Mouse (Mus musculus) heart, embryonic 12.5 days (tissue): ENCODE measurements around the gene Dph6. TPM values are rescaled to one million over a fixed set of nuclear protein-coding genes. Genes with fewer than 3 reads are reported as not detected.

Experiments
- ATAC-seq: fragments of 200-750 bp; cut with Nextera tagmentation; 2 replicates; pipeline ENCODE4 v1.8.0; 2017; ENCODE audit warnings: moderate TSS enrichment, moderate library complexity; ENCODE audit not compliant: insufficient number of reproducible peaks, low FRiP score
- H3K27ac ChIP-seq: fragments of 300-500 bp; sonication (generic); 2 replicates; pipeline ENCODE4 v1.5.1; 2016; ENCODE audit warnings: mild to moderate bottlenecking, moderate library complexity; ENCODE audit not compliant: poor library complexity, severe bottlenecking
- H3K27me3 ChIP-seq: fragments of 300-500 bp; sonication (generic); replicated peaks from 2 replicates; pipeline ENCODE4 v1.6.1; 2016; ENCODE audit warnings: mild to moderate bottlenecking, moderate library complexity
- H3K36me3 ChIP-seq: fragments of 300-500 bp; sonication (generic); 2 replicates; pipeline ENCODE4 v1.6.1; 2016; ENCODE audit warnings: mild to moderate bottlenecking, moderate library complexity
- H3K4me1 ChIP-seq: fragments of 300-500 bp; sonication (generic); replicated peaks from 2 replicates; pipeline ENCODE4 v1.6.1; 2016; ENCODE audit warnings: mild to moderate bottlenecking
- H3K4me2 ChIP-seq: fragments of 300-500 bp; sonication (generic); 2 replicates; pipeline ENCODE4 v1.6.1; 2016; ENCODE audit warnings: mild to moderate bottlenecking, moderate library complexity
- H3K4me3 ChIP-seq: fragments of 300-500 bp; sonication (generic); 2 replicates; pipeline ENCODE4 v1.5.1; 2016; ENCODE audit warnings: mild to moderate bottlenecking
- H3K9ac ChIP-seq: fragments of 300-500 bp; sonication (generic); 2 replicates; pipeline ENCODE4 v1.6.1; 2016; ENCODE audit warnings: mild to moderate bottlenecking, moderate library complexity
- H3K9me3 ChIP-seq: fragments of 300-500 bp; sonication (generic); replicated peaks from 2 replicates; pipeline ENCODE4 v1.6.1; 2016; ENCODE audit warnings: mild to moderate bottlenecking, moderate library complexity
- WGBS: fragments of 180-500 bp; shearing (Covaris S2); methylation state at CpG from one replicate; pipeline ENCODE4 v1.1.7; 2016; 5-methylcytosine and 5-hydroxymethylcytosine counted together
- polyA plus RNA-seq: library from polyadenylated mRNA; unstranded; fragments of >200 nt; fragmentation: Nextera tagmentation; extraction: Ambion mirVana; gene quantifications from 2 replicates; pipeline ENCODE4 v1.2.1, GENCODE M21; 2016

The Dph6 gene
- 17.8 and 19.2 TPM in 2 replicates for polyA plus RNA-seq

GRCm38 (mm10) chr2:114654365-114655239, at the start of gene Dph6:
Gene Dph6, minus strand, starts transcription at chr2:114654964.
- Histone ChIP-seq H3K4me2 (peak within 1 kb of the TSS; percentile 75), H3K36me3 (peaks cover 4% of the 10 kb centered on the region; the same call in 1 of the 2 replicates), H3K9ac (peak within 1 kb of the TSS; percentile 81), H3K4me3 (peak within 1 kb of the TSS; percentile 80), H3K9me3 (no peaks in the 10 kb centered on the region), H3K27me3 (no peaks in the 10 kb centered on the region), H3K4me1 (0 out of 2 replicates have a peak, but pooled peaks cover 4% of the 10 kb centered on the region), H3K27ac (peak within 1 kb of the TSS; percentile 91)
- ATAC-seq, result peak; percentile 95
- WGBS, result under 1% methylated on average over 45 of the region's 45 CpGs

GRCm38 (mm10) chr2:114700966-114701685, 46.4 kb upstream of the Dph6 start:
- no peak for ATAC-seq
- WGBS, result 64% methylated on average over 2 of the region's 2 CpGs
- Histone ChIP-seq H3K9me3 (no peaks in the 10 kb centered on the region), H3K9ac (no peak overlapping the region), H3K4me1 (no peaks in the 10 kb centered on the region), H3K36me3 (no peaks in the 10 kb centered on the region), H3K4me3 (no peak overlapping the region), H3K27me3 (no peaks in the 10 kb centered on the region), H3K4me2 (no peak overlapping the region), H3K27ac (no peak overlapping the region)

GRCm38 (mm10) chr2:114691607-114692006, 36.8 kb upstream of the Dph6 start:
- no peaks in the 10 kb centered on the region for H3K27me3 ChIP-seq
- no peak overlapping the region for H3K4me2 ChIP-seq
- H3K27ac ChIP-seq, result no peak overlapping the region
- no peak overlapping the region for H3K9ac ChIP-seq
- 50% methylated on average over 2 of the region's 2 CpGs for WGBS
- no peaks in the 10 kb centered on the region for H3K4me1 ChIP-seq
- ATAC-seq, result no peak
- no peaks in the 10 kb centered on the region for H3K9me3 ChIP-seq
- no peaks in the 10 kb centered on the region for H3K36me3 ChIP-seq
- no peak overlapping the region for H3K4me3 ChIP-seq

GRCm38 (mm10) chr2:114687483-114687882, 32.7 kb upstream of the Dph6 start:
- no peak overlapping the region for H3K27ac ChIP-seq
- H3K4me2 ChIP-seq, result no peak overlapping the region
- H3K27me3 ChIP-seq, result no peaks in the 10 kb centered on the region
- no peaks in the 10 kb centered on the region for H3K4me1 ChIP-seq
- H3K9me3 ChIP-seq, result no peaks in the 10 kb centered on the region
- H3K36me3 ChIP-seq, result no peaks in the 10 kb centered on the region
- 72% methylated on average over 1 of the region's 1 CpGs for WGBS
- ATAC-seq, result no peak
- H3K4me3 ChIP-seq, result no peak overlapping the region
- H3K9ac ChIP-seq, result no peak overlapping the region

- no peaks in the 10 kb centered on the region for H3K27me3 ChIP-seq
- no peaks in the 10 kb centered on the region for H3K9me3 ChIP-seq
- 85% methylated on average over 4 of the region's 4 CpGs for WGBS
- H3K9ac ChIP-seq, result no peak overlapping the region
- ATAC-seq, result no peak
- no peak overlapping the region for H3K4me2 ChIP-seq
- no peak overlapping the region for H3K27ac ChIP-seq
- H3K4me3 ChIP-seq, result no peak overlapping the region
- no peaks in the 10 kb centered on the region for H3K4me1 ChIP-seq
- H3K36me3 ChIP-seq, result no peaks in the 10 kb centered on the region
Observed at GRCm38 (mm10) chr2:114687081-114687480, 32.3 kb upstream of the Dph6 start.

- Histone ChIP-seq H3K27ac (no peak overlapping the region), H3K4me3 (no peak overlapping the region), H3K9me3 (no peaks in the 10 kb centered on the region), H3K4me2 (no peak overlapping the region), H3K36me3 (no peaks in the 10 kb centered on the region), H3K4me1 (no peaks in the 10 kb centered on the region), H3K9ac (no peak overlapping the region), H3K27me3 (no peaks in the 10 kb centered on the region)
- ATAC-seq, result no peak
- 77% methylated on average over 1 of the region's 1 CpGs for WGBS
Observed at GRCm38 (mm10) chr2:114673831-114674230, 19.1 kb upstream of the Dph6 start.

- H3K4me2 ChIP-seq, result no peak overlapping the region
- 76% methylated on average over 3 of the region's 3 CpGs for WGBS
- H3K4me1 ChIP-seq, result no peaks in the 10 kb centered on the region
- H3K4me3 ChIP-seq, result no peak overlapping the region
- H3K27ac ChIP-seq, result no peak overlapping the region
- no peak overlapping the region for H3K9ac ChIP-seq
- H3K9me3 ChIP-seq, result no peaks in the 10 kb centered on the region
- H3K36me3 ChIP-seq, result no peaks in the 10 kb centered on the region
- no peak for ATAC-seq
- no peaks in the 10 kb centered on the region for H3K27me3 ChIP-seq
Observed at GRCm38 (mm10) chr2:114670983-114671382, 16.2 kb upstream of the Dph6 start.

GRCm38 (mm10) chr2:114658954-114659353, 4.2 kb upstream of the Dph6 start:
- H3K36me3 ChIP-seq, result no peaks in the 10 kb centered on the region
- no peaks in the 10 kb centered on the region for H3K27me3 ChIP-seq
- no peak overlapping the region for H3K4me2 ChIP-seq
- H3K9ac ChIP-seq, result no peak overlapping the region
- 79% methylated on average over 2 of the region's 2 CpGs for WGBS
- H3K4me3 ChIP-seq, result no peak overlapping the region
- no peaks in the 10 kb centered on the region for H3K9me3 ChIP-seq
- no peaks in the 10 kb centered on the region for H3K4me1 ChIP-seq
- no peak overlapping the region for H3K27ac ChIP-seq
- ATAC-seq, result no peak

- ATAC-seq, result no peak
- Histone ChIP-seq H3K4me2 (no peak overlapping the region), H3K4me3 (no peak overlapping the region), H3K4me1 (no peaks in the 10 kb centered on the region), H3K27ac (no peak overlapping the region), H3K27me3 (no peaks in the 10 kb centered on the region), H3K9me3 (no peaks in the 10 kb centered on the region), H3K9ac (no peak overlapping the region), H3K36me3 (0 out of 2 replicates have a peak, but pooled peaks cover 3% of the 10 kb centered on the region)
- 84% methylated on average over 5 of the region's 5 CpGs for WGBS
Observed at GRCm38 (mm10) chr2:114646240-114646639, 8.5 kb downstream of the Dph6 start.

- H3K36me3 ChIP-seq, result peaks cover 5% of the 10 kb centered on the region; the same call in 1 of the 2 replicates
- no peak overlapping the region for H3K4me3 ChIP-seq
- no peaks in the 10 kb centered on the region for H3K27me3 ChIP-seq
- no peaks in the 10 kb centered on the region for H3K4me1 ChIP-seq
- H3K4me2 ChIP-seq, result no peak overlapping the region
- H3K9me3 ChIP-seq, result no peaks in the 10 kb centered on the region
- no peak for ATAC-seq
- no peak overlapping the region for H3K27ac ChIP-seq
- 81% methylated on average over 2 of the region's 2 CpGs for WGBS
- H3K9ac ChIP-seq, result no peak overlapping the region
Observed at GRCm38 (mm10) chr2:114643832-114644231, 10.9 kb downstream of the Dph6 start.

GRCm38 (mm10) chr2:114624683-114625082, 30.1 kb downstream of the Dph6 start:
- ATAC-seq, result peak; percentile 25; the same call in 1 of the 2 replicates
- 49% methylated on average over 4 of the region's 4 CpGs for WGBS
- Histone ChIP-seq H3K4me1 (peaks cover 8% of the 10 kb centered on the region), H3K27me3 (no peaks in the 10 kb centered on the region), H3K4me2 (no peak overlapping the region), H3K36me3 (no peaks in the 10 kb centered on the region), H3K4me3 (no peak overlapping the region), H3K9ac (no peak overlapping the region), H3K9me3 (no peaks in the 10 kb centered on the region), H3K27ac (peak overlapping the region; percentile 47)
